Mouse (Mus musculus) G1E (cell line): ENCODE results near the gene Olr1. TPM values are rescaled to one million over a fixed set of nuclear protein-coding genes. Genes with fewer than 3 reads are reported as not detected.
A peak's percentile ranks its signal among the peaks of the same experiment; 100 is the strongest.

Experiments
- ATAC-seq: 2 replicates; pipeline ENCODE4 v1.8.0; 2016; ENCODE audit warnings: mild to moderate bottlenecking; ENCODE audit not compliant: insufficient number of reproducible peaks, poor library complexity, low FRiP score, severe bottlenecking; ENCODE audit errors: extremely low read depth
- DNase-seq: peaks from one replicate; pipeline ENCODE4 v3.0.0; 2012; ENCODE audit warnings: low spot score
- H3K27me3 ChIP-seq: 2 replicates; pipeline ENCODE4 v1.6.1; 2012; ENCODE audit warnings: mild to moderate bottlenecking, low read length, inconsistent platforms; ENCODE audit not compliant: insufficient read depth
- H3K36me3 ChIP-seq: replicated peaks from 2 replicates; pipeline ENCODE3; 2012; ENCODE audit warnings: mild to moderate bottlenecking, inconsistent platforms
- H3K4me1 ChIP-seq: 2 replicates; pipeline ENCODE4 v1.6.1; 2012; ENCODE audit warnings: low read depth, low read length, inconsistent platforms, mixed read lengths; ENCODE audit not compliant: insufficient read depth
- H3K4me3 ChIP-seq: 2 replicates; pipeline ENCODE4 v1.5.1; 2012; ENCODE audit warnings: low read depth, mild to moderate bottlenecking, inconsistent platforms, low read length, moderate library complexity, mixed read lengths
- H3K9me3 ChIP-seq: replicated peaks from 2 replicates; pipeline ENCODE4 v1.6.1; 2012; ENCODE audit warnings: inconsistent platforms
- CTCF ChIP-seq: IDR thresholded peaks from 2 replicates; pipeline ENCODE4 v1.5.1; 2012; ENCODE audit warnings: low read depth, low read length, inconsistent platforms, mixed read lengths
- GATA1 ChIP-seq: IDR thresholded peaks from 2 replicates; pipeline ENCODE4 v1.6.1; 2012; ENCODE audit warnings: borderline replicate concordance, low read length, inconsistent platforms, mixed read lengths
- GATA2 ChIP-seq: IDR thresholded peaks from 2 replicates; pipeline ENCODE4 v1.6.1; 2012; ENCODE audit warnings: low read depth, low read length, inconsistent platforms, borderline replicate concordance
- POLR2AphosphoS5 ChIP-seq: IDR thresholded peaks from 2 replicates; pipeline ENCODE4 v1.6.1; 2012; ENCODE audit warnings: low read depth, low read length, inconsistent platforms; ENCODE audit not compliant: insufficient replicate concordance
- TAL1 ChIP-seq: conservative IDR thresholded peaks from 2 replicates; pipeline ENCODE4 v1.6.1; 2012; ENCODE audit warnings: low read depth, low read length, inconsistent platforms, mixed read lengths
- polyA plus RNA-seq: library from polyadenylated mRNA; stranded (reverse); fragments of >175 nt; gene quantifications from 2 replicates; pipeline ENCODE4 v1.2.3, GENCODE M21; 2012
- total RNA-seq, 2 experiments: library from RNA; stranded (forward) in 1 of 2; stranded (reverse) in 1 of 2; fragments of 200-1000 nt in 1 of 2; fragments of >200 nt in 1 of 2; fragmentation: Nextera tagmentation in 1 of 2; gene quantifications; 2 replicates each; pipeline ENCODE4 v1.2.3; 2014 to 2017

Gene Olr1
- total and polyA plus RNA-seq, 3 experiments = 1.4 TPM; not detected in 2

- Histone ChIP-seq H3K4me3 (no peak overlapping the region), H3K4me1 (peaks cover 18% of the 10 kb centered on the region), H3K27me3 (peaks cover 9% of the 10 kb centered on the region; the same call in 1 of the 2 replicates), H3K9me3 (no peaks in the 10 kb centered on the region), H3K36me3 (peaks cover 8% of the 10 kb centered on the region)
- ATAC-seq (no peak), DNase-seq (no peak)
- no peak for TF ChIP-seq GATA2
- no peak for TF ChIP-seq POLR2AphosphoS5
- no peak for TF ChIP-seq GATA1
- TF ChIP-seq CTCF = no peak
- no peak for TF ChIP-seq TAL1
Observed at GRCm38 (mm10) chr6:129530261-129530660, 23.3 kb upstream of the Olr1 start.

- DNase-seq (no peak), ATAC-seq (no peak)
- no peaks in the 10 kb centered on the region for H3K9me3 ChIP-seq
- H3K4me1 ChIP-seq = peaks cover 11% of the 10 kb centered on the region
- H3K4me3 ChIP-seq = no peak overlapping the region
- peaks cover 2% of the 10 kb centered on the region for H3K36me3 ChIP-seq
- TF ChIP-seq GATA2 (no peak), GATA1 (no peak), TAL1 (no peak), CTCF (no peak), POLR2AphosphoS5 (no peak)
- peaks cover 9% of the 10 kb centered on the region; the same call in 1 of the 2 replicates for H3K27me3 ChIP-seq
Observed at GRCm38 (mm10) chr6:129529605-129530004, 22.6 kb upstream of the Olr1 start.

- no peaks in the 10 kb centered on the region for H3K36me3 ChIP-seq
- TF ChIP-seq TAL1 (no peak), GATA2 (no peak), GATA1 (no peak), CTCF (no peak), POLR2AphosphoS5 (no peak)
- DNase-seq (no peak), ATAC-seq (no peak)
- peaks cover 9% of the 10 kb centered on the region; the same call in 1 of the 2 replicates for H3K27me3 ChIP-seq
- no peaks in the 10 kb centered on the region for H3K9me3 ChIP-seq
- no peak overlapping the region for H3K4me3 ChIP-seq
- peaks cover 4% of the 10 kb centered on the region for H3K4me1 ChIP-seq
Observed at GRCm38 (mm10) chr6:129527416-129527815, 20.5 kb upstream of the Olr1 start.

GRCm38 (mm10) chr6:129526069-129526468 is 19.1 kb upstream of the Olr1 start:
- Histone ChIP-seq H3K4me1 (no peaks in the 10 kb centered on the region), H3K27me3 (peaks cover 9% of the 10 kb centered on the region; the same call in 1 of the 2 replicates), H3K9me3 (no peaks in the 10 kb centered on the region), H3K4me3 (no peak overlapping the region), H3K36me3 (no peaks in the 10 kb centered on the region)
- ATAC-seq (no peak), DNase-seq (no peak)
- TF ChIP-seq GATA2 (no peak), POLR2AphosphoS5 (no peak), CTCF (no peak), GATA1 (no peak), TAL1 (no peak)

- DNase-seq (peak; percentile 9), ATAC-seq (peak; percentile 48; the same call in 1 of the 2 replicates)
- Histone ChIP-seq H3K4me1 (no peaks in the 10 kb centered on the region), H3K27me3 (no peaks in the 10 kb centered on the region), H3K36me3 (no peaks in the 10 kb centered on the region), H3K4me3 (no peak overlapping the region), H3K9me3 (no peaks in the 10 kb centered on the region)
- no peak for TF ChIP-seq CTCF
- no peak for TF ChIP-seq TAL1
- no peak for TF ChIP-seq POLR2AphosphoS5
- TF ChIP-seq GATA2 = no peak
- no peak for TF ChIP-seq GATA1
Observed at GRCm38 (mm10) chr6:129517752-129518408, 10.9 kb upstream of the Olr1 start.

GRCm38 (mm10) chr6:129516388-129516787 is 9.4 kb upstream of the Olr1 start:
- TF ChIP-seq GATA1 = no peak
- no peak for TF ChIP-seq CTCF
- Histone ChIP-seq H3K9me3 (no peaks in the 10 kb centered on the region), H3K4me1 (no peaks in the 10 kb centered on the region), H3K27me3 (no peaks in the 10 kb centered on the region), H3K4me3 (no peak overlapping the region), H3K36me3 (no peaks in the 10 kb centered on the region)
- DNase-seq (no peak), ATAC-seq (no peak)
